Mouse (Mus musculus): ENCODE results near the gene Lrrc7.
"Not testable (repeated sequence)": the region's sequence is repeated elsewhere in the genome, so short reads cannot be mapped to it uniquely, and the experiment has no call there.

Lrrc7 gene

GRCm38 (mm10) chr3:158168454-158168853, 393.6 kb downstream of the Lrrc7 start:
- DNase-seq (ENCODE audit: low spot score in 2 of 2): no peak

- no peak for DNase-seq (ENCODE audit: low spot score in 2 of 2)
Observed at GRCm38 (mm10) chr3:158165004-158165403, 397.0 kb downstream of the Lrrc7 start.

GRCm38 (mm10) chr3:158164452-158164851, 397.6 kb downstream of the Lrrc7 start:
- no peak for DNase-seq (ENCODE audit: low spot score in 2 of 2)

- DNase-seq (ENCODE audit: low spot score in 2 of 2): no peak
Observed at GRCm38 (mm10) chr3:158163127-158163526, 398.9 kb downstream of the Lrrc7 start.

- no peak for DNase-seq (ENCODE audit: low spot score in 2 of 2)
Observed at GRCm38 (mm10) chr3:158161924-158162490, 400.0 kb downstream of the Lrrc7 start.

- no peak for DNase-seq (ENCODE audit: low spot score in 2 of 2)
Observed at GRCm38 (mm10) chr3:158155515-158156286, 406.3 kb downstream of the Lrrc7 start.

- no peak for DNase-seq (ENCODE audit: low spot score in 2 of 2)
Observed at GRCm38 (mm10) chr3:158154134-158154533, 407.9 kb downstream of the Lrrc7 start.

GRCm38 (mm10) chr3:158148998-158149397, 413.0 kb downstream of the Lrrc7 start:
- DNase-seq (ENCODE audit: low spot score in 2 of 2): no peak

- DNase-seq (ENCODE audit: low spot score in 2 of 2): no peak
Observed at GRCm38 (mm10) chr3:158140629-158141028, 421.4 kb downstream of the Lrrc7 start.

GRCm38 (mm10) chr3:158137796-158138195, 424.2 kb downstream of the Lrrc7 start:
- DNase-seq (ENCODE audit: low spot score in 2 of 2): no peak

GRCm38 (mm10) chr3:158131672-158132071, 430.3 kb downstream of the Lrrc7 start:
- no peak for DNase-seq (ENCODE audit: low spot score in 2 of 2)

- DNase-seq (ENCODE audit: low spot score in 2 of 2): no peak
Observed at GRCm38 (mm10) chr3:158131233-158131632, 430.8 kb downstream of the Lrrc7 start.

GRCm38 (mm10) chr3:158122899-158123298, 439.1 kb downstream of the Lrrc7 start:
- no peak for DNase-seq (ENCODE audit: low spot score in 2 of 2)

GRCm38 (mm10) chr3:158105260-158105659, 456.8 kb downstream of the Lrrc7 start:
- no peak for DNase-seq (ENCODE audit: low spot score in 2 of 2)

GRCm38 (mm10) chr3:158103467-158103866, 458.6 kb downstream of the Lrrc7 start:
- no peak for DNase-seq (ENCODE audit: low spot score in 2 of 2)

- not testable (repeated sequence) for DNase-seq (ENCODE audit: low spot score in 2 of 2)
Observed at GRCm38 (mm10) chr3:158102530-158102929, 459.5 kb downstream of the Lrrc7 start.

GRCm38 (mm10) chr3:158102043-158102442, 460.0 kb downstream of the Lrrc7 start:
- not testable (repeated sequence) for DNase-seq (ENCODE audit: low spot score in 2 of 2)

GRCm38 (mm10) chr3:158093919-158094318, 468.1 kb downstream of the Lrrc7 start:
- no peak for DNase-seq (ENCODE audit: low spot score in 2 of 2)

GRCm38 (mm10) chr3:158091601-158092000, 470.4 kb downstream of the Lrrc7 start:
- no peak for DNase-seq (ENCODE audit: low spot score in 2 of 2)

- no peak for DNase-seq (ENCODE audit: low spot score in 2 of 2)
Observed at GRCm38 (mm10) chr3:158077828-158078227, 484.2 kb downstream of the Lrrc7 start.

- no peak for DNase-seq (ENCODE audit: low spot score in 2 of 2)
Observed at GRCm38 (mm10) chr3:158077380-158077772, 484.6 kb downstream of the Lrrc7 start.

- no peak for DNase-seq (ENCODE audit: low spot score in 2 of 2)
Observed at GRCm38 (mm10) chr3:158076685-158077379, 485.2 kb downstream of the Lrrc7 start.

- no peak for DNase-seq (ENCODE audit: low spot score in 2 of 2)
Observed at GRCm38 (mm10) chr3:158075004-158075403, 487.0 kb downstream of the Lrrc7 start.
